Mouse (Mus musculus): ENCODE measurements around the gene Mylk3. TPM values are rescaled to one million over a fixed set of nuclear protein-coding genes. Genes with fewer than 3 reads are reported as not detected.

Mylk3 gene
- polyA plus RNA-seq (2012; rRNA removed), result 2.2 and 7.2 TPM in 2 replicates

- no peaks in the 10 kb centered on the region; the same call in 1 of the 2 replicates for H3K4me1 ChIP-seq (ENCODE audit: control insufficient read depth, insufficient read depth, low read length)
- H3K4me3 ChIP-seq (replicated peaks; ENCODE audit: extremely low read depth, low read depth, low read length), result no peak within 1 kb of the TSS
- WGBS, result 53% methylated on average over 6 of the region's 6 CpGs
- DNase-seq, result no peak
- TF ChIP-seq CTCF (IDR thresholded peaks at IDR 0.05; ENCODE audit: insufficient read depth, low read length) (no peak), POLR2A (IDR thresholded peaks at IDR 0.05; ENCODE audit: borderline replicate concordance, extremely low read depth, low read depth, low read length) (no peak)
These were observed at the start of gene Mylk3 for GRCm38 (mm10) chr8:85386205-85386604. Mylk3 (minus strand) TSS chr8:85386345.

DNA sequence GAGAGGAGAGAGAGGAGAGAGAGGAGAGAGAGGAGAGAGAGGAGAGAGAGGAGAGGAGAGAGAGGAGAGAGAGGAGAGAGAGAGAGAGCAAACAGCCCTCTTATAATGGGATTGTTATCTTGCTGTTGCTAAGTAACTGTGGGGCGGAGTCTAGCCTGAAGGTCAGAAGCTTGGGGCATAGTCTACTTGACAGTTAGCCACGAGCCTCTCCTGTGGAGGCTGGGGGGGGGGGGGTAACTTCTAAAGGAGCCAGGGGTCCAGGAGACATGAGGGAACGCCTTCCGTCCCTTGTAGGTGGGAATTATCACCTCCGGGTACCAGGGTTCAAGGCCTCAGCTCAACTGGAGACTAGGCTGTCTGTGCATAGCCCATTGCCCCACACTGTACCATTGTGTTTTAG, 49.6 kb upstream of the Mylk3 start:
- WGBS, result 61% methylated on average over 5 of the region's 5 CpGs
- DNase-seq, result no peak
- Histone ChIP-seq H3K4me3 (replicated peaks; ENCODE audit: extremely low read depth, low read depth, low read length) (no peak overlapping the region), H3K4me1 (ENCODE audit: control insufficient read depth, insufficient read depth, low read length) (peaks cover 4% of the 10 kb centered on the region)
- TF ChIP-seq CTCF (IDR thresholded peaks at IDR 0.05; ENCODE audit: insufficient read depth, low read length), result no peak
- TF ChIP-seq POLR2A (IDR thresholded peaks at IDR 0.05; ENCODE audit: borderline replicate concordance, extremely low read depth, low read depth, low read length), result no peak

DNA sequence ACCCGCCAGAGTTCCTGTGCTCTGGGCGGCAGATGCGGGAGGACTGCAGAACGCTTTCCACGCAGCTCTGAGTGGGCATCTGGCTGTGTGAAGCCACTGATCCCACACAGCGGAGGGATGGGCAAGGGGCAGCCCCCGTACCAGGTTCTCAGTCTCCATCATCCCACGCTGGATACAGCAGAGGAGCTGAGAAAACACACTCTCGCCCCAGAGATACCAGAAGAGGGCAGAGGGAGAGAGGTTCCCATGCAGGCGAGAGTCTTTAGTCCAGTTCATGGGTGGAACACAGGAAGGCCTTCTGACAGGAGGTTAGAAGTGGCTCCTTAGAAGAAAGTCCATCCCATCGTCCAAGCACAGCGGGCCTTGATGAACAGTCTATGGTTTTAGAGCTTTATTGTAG, 48.7 kb upstream of the Mylk3 start:
- Histone ChIP-seq H3K4me1 (ENCODE audit: control insufficient read depth, insufficient read depth, low read length) (peaks cover 6% of the 10 kb centered on the region), H3K4me3 (replicated peaks; ENCODE audit: extremely low read depth, low read depth, low read length) (no peak overlapping the region)
- DNase-seq, result no peak
- TF ChIP-seq POLR2A (IDR thresholded peaks at IDR 0.05; ENCODE audit: borderline replicate concordance, extremely low read depth, low read depth, low read length), result no peak
- no peak for TF ChIP-seq CTCF (IDR thresholded peaks at IDR 0.05; ENCODE audit: insufficient read depth, low read length)
- 85% methylated on average over 12 of the region's 12 CpGs for WGBS

DNA sequence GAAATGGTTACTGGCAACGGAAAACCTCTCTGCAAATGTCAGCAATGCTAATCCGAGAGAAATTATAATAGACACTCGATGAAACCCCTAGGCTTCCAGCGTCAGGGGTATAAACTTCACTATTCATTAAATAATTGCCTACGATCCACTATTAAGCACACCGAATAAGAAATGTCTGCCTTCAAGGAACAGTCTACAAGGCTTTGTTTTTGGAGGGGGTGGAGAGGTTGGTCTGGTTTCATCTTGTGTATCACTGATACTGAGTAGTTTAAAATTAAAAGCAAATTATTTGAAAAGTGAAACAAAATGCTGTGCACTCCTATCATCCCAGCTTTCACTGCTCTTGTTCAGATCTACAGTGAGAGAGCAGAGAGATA, 46.9 kb upstream of the Mylk3 start:
- peaks cover 11% of the 10 kb centered on the region for H3K4me1 ChIP-seq (ENCODE audit: control insufficient read depth, insufficient read depth, low read length)
- no peak for TF ChIP-seq POLR2A (IDR thresholded peaks at IDR 0.05; ENCODE audit: borderline replicate concordance, extremely low read depth, low read depth, low read length)
- no peak for TF ChIP-seq CTCF (IDR thresholded peaks at IDR 0.05; ENCODE audit: insufficient read depth, low read length)
- peak overlapping the region; percentile 36 for H3K4me3 ChIP-seq (replicated peaks; ENCODE audit: extremely low read depth, low read depth, low read length)
- 1% methylated on average over 6 of the region's 6 CpGs for WGBS
- DNase-seq, result no peak

DNA sequence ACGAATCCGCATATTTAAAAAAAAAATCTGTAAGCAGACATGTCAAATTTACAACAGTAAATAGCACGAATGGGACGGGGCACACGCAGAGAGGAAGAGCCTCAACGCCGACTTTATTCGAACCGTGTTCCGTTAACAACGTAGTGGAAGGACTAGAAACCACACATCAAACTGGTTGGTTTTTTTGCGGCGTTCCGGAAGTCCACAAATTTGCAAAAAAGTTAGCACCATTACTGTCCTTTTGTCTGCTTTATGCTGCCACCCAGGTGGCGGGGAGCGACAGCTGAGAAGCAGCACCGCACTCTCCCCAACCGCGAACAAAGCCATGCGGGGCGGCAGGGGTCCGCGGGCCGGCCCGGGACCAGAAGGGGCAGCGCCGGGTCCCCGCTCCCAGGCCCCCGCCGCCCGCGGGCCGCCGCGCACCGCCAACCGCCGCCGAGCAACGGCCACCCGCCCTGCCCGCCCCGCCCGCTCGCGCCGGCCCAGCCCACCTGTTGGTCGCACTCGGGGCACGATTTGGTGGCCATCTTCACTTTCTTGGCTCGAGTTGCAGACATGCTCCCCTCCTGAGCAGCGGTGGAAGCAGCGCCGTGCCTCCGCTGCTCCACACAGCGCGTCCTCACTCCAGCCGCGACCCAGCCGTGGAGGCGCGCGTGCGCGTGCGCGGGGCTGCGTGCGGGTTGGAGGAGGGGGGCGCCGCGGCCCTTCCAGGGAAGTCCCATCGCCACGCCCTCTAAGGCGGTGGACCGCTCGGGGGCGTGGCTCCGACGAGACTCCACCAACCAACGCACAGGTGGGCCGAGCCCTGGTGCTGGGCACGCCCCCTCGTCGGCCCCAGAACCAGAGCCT, 46.2 kb upstream of the Mylk3 start, which contains the start of gene 4921524J17Rik:
TSS of gene 4921524J17Rik (minus strand) at position 666 of the 849 bp plus-strand sequence.
- peaks cover 11% of the 10 kb centered on the region for H3K4me1 ChIP-seq (ENCODE audit: control insufficient read depth, insufficient read depth, low read length)
- WGBS, result under 1% methylated on average over 75 of the region's 85 CpGs
- peak; percentile 93 for DNase-seq
- H3K4me3 ChIP-seq (replicated peaks; ENCODE audit: extremely low read depth, low read depth, low read length), result peak within 1 kb of the TSS; percentile 98
- TF ChIP-seq POLR2A (IDR thresholded peaks at IDR 0.05; ENCODE audit: borderline replicate concordance, extremely low read depth, low read depth, low read length), result peak; percentile 94
- no peak for TF ChIP-seq CTCF (IDR thresholded peaks at IDR 0.05; ENCODE audit: insufficient read depth, low read length)

GRCm38 (mm10) chr8:85431281-85432167, 45.4 kb upstream of the Mylk3 start:
- no peak for DNase-seq
- Histone ChIP-seq H3K4me1 (ENCODE audit: control insufficient read depth, insufficient read depth, low read length) (peaks cover 11% of the 10 kb centered on the region), H3K4me3 (replicated peaks; ENCODE audit: extremely low read depth, low read depth, low read length) (peak overlapping the region; percentile 98)
- WGBS, result 10% methylated on average over 10 of the region's 10 CpGs
- TF ChIP-seq CTCF (IDR thresholded peaks at IDR 0.05; ENCODE audit: insufficient read depth, low read length) (no peak), POLR2A (IDR thresholded peaks at IDR 0.05; ENCODE audit: borderline replicate concordance, extremely low read depth, low read depth, low read length) (no peak)

DNA sequence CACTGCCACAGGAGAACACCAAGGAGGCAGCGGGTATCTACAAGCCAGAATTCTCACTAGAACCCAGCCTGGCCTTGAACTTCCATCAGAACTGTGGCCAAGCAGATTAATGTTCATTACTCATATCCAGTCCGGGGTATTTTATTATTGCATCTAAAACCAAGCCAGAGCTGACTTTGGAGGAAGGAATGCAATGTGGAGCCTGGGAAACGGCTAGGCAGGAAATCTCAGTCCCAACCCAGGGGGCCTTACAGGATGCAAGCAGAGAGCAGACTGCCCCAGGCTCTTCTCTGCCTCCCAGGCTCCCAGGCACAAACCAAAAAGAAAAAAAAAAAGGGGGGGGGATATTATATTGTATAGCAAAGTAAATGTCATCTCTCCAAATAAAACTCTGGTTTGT, 44.7 kb upstream of the Mylk3 start:
- 19% methylated on average over 3 of the region's 3 CpGs for WGBS
- no peak for DNase-seq
- TF ChIP-seq CTCF (IDR thresholded peaks at IDR 0.05; ENCODE audit: insufficient read depth, low read length) (no peak), POLR2A (IDR thresholded peaks at IDR 0.05; ENCODE audit: borderline replicate concordance, extremely low read depth, low read depth, low read length) (no peak)
- Histone ChIP-seq H3K4me1 (ENCODE audit: control insufficient read depth, insufficient read depth, low read length) (peaks cover 11% of the 10 kb centered on the region), H3K4me3 (replicated peaks; ENCODE audit: extremely low read depth, low read depth, low read length) (peak overlapping the region; percentile 23)

DNA sequence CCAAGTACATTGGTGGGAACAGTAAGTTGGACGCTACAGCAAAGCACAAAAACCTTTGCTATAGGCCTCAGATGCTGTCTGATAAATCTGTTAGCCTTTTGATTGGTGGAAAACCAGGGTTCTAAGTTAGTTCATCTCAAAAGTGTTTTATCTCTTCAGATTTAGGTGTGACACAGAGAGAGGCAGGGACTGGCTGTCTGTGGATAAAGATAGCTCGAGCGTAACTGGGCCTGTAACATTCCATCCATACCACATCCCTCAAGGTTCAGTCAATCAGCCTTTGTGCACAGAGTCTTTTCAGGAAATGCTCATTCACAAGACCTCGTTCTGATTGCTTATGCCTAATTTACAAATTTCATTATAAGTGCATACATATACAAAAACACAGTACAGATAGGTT, 43.1 kb upstream of the Mylk3 start:
- TF ChIP-seq POLR2A (IDR thresholded peaks at IDR 0.05; ENCODE audit: borderline replicate concordance, extremely low read depth, low read depth, low read length) (no peak), CTCF (IDR thresholded peaks at IDR 0.05; ENCODE audit: insufficient read depth, low read length) (no peak)
- 28% methylated on average over 4 of the region's 4 CpGs for WGBS
- H3K4me1 ChIP-seq (ENCODE audit: control insufficient read depth, insufficient read depth, low read length), result peaks cover 11% of the 10 kb centered on the region
- no peak for DNase-seq
- H3K4me3 ChIP-seq (replicated peaks; ENCODE audit: extremely low read depth, low read depth, low read length), result no peak overlapping the region

- DNase-seq, result no peak
- WGBS, result 67% methylated on average over 4 of the region's 4 CpGs
These were observed 40.9 kb upstream of the Mylk3 start for GRCm38 (mm10) chr8:85427026-85427425.

More at GRCm38 (mm10) chr8:85427026-85427425, 40.9 kb upstream of the Mylk3 start:
- Histone ChIP-seq H3K4me3 (replicated peaks; ENCODE audit: extremely low read depth, low read depth, low read length) (no peak overlapping the region), H3K4me1 (ENCODE audit: control insufficient read depth, insufficient read depth, low read length) (peaks cover 11% of the 10 kb centered on the region)
- no peak for TF ChIP-seq CTCF (IDR thresholded peaks at IDR 0.05; ENCODE audit: insufficient read depth, low read length)
- TF ChIP-seq POLR2A (IDR thresholded peaks at IDR 0.05; ENCODE audit: borderline replicate concordance, extremely low read depth, low read depth, low read length), result no peak

All from lung, adult 2 months (tissue).